Mouse (Mus musculus): ENCODE measurements around the gene Nab2.

Gene Nab2

GRCm38 (mm10) chr10:127615591-127615990 is 52.8 kb downstream of the Nab2 start:
- no peak for DNase-seq (ENCODE audit: low spot score in 2 of 2)

- no peak for DNase-seq (ENCODE audit: low spot score in 2 of 2)
Observed at GRCm38 (mm10) chr10:127615034-127615374, 53.4 kb downstream of the Nab2 start.

DNA sequence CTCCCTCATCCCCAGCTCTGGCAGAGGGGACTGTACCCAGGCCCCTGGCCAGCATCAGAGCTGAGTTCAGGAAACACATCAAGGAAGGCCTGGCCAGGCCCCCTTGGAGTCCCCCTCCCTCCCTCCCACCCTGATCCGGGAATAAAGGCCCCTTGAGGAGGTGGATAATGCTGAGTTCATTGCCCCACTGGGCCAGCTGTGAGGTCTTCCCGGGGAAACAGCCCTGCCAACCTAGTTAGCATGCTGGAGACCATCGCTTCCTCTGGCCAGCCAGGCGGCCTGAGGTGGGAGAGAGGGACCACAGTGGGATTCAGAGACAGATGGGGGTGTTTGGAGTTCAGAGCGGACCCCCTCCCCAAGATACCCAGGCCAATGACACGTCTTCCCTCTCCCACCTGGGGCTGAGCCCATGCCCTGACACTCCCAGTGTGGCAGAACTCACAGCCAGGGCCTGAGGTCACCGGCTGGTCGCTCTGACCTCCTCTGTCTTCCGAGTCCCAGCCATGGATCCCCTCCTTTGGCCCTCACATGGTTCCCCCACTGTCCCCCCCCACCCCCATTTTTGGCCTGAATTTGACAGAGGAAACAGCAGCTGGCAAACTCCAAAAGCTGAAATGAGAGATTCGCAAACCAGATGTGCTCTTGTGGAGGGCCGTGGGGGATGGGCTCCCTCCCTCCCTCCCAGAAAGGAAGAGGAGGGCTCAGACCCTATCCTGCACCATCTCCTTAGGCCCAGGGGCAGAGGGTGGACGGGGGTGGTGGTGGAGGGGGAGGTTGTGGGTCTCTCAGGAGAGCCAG is 53.9 kb downstream of the Nab2 start:
- no peak for DNase-seq (ENCODE audit: low spot score in 2 of 2)

- no peak for DNase-seq (ENCODE audit: low spot score in 2 of 2)
Observed at GRCm38 (mm10) chr10:127612079-127612775, 56.1 kb downstream of the Nab2 start.

All from natural killer cell, adult 2 months (primary cell).